Mouse (Mus musculus) olfactory bulb, adult 2 months (tissue): ENCODE measurements around the gene Glp2r.

ENCODE experiments used
- CTCF ChIP-seq: fragments of 200-500 bp; IDR thresholded peaks from 2 replicates; pipeline ENCODE4 v1.5.1; 2012; ENCODE audit warnings: low read depth, mild to moderate bottlenecking, low read length, moderate library complexity; ENCODE audit not compliant: insufficient read depth
- POLR2A ChIP-seq: fragments of 200-500 bp; IDR thresholded peaks from 2 replicates; pipeline ENCODE4 v1.6.1; 2012; ENCODE audit warnings: mild to moderate bottlenecking, low read depth, low read length, moderate library complexity; ENCODE audit not compliant: insufficient read depth

DNA sequence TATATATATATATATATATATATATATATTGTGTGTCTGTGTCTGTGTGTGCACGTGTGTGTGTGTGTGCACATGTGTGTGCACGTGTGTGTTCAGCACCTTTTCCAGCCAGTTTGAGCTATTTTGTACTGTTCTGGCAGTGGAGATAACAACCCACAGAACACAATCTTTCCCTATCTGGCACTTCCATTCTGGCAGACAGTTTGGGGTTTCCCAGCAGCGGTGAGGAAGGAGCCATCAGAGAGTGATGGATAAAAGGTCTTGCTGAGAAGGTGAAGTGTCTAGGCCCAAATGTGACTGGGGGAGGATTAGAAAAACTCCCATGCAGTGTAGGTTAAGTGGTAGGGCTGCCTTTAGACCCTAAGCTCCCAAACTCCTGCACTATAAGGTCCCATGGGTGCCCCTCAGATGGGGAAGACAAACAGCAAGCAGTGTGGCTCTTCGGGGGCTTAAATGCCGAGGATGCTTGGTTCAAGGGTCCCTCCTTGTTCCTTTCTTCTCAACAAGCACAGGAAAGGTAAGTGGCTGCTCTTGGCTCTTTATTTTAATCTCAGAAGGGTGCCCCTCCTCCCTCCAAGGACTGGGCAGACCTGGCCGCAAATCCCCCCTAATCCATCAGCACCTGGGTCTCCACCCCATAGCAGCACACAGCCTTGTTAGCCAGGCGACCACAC is 76.1 kb downstream of the Glp2r start, which contains the start of gene Rcvrn:
- TF ChIP-seq CTCF (no peak), POLR2A (no peak)
